Mouse (Mus musculus) embryonic facial prominence, embryonic 14.5 days (tissue): ENCODE data around the gene Pgap3. TPM values are rescaled to one million over a fixed set of nuclear protein-coding genes. Genes with fewer than 3 reads are reported as not detected.

Source experiments
- ATAC-seq: fragments of 200-750 bp; cut with Nextera tagmentation; 2 replicates; pipeline ENCODE4 v1.8.0; 2017; ENCODE audit warnings: low read depth, moderate number of reproducible peaks, moderate TSS enrichment
- DNase-seq: peaks from one replicate; pipeline ENCODE4 v3.0.0-alpha.2; 2015; ENCODE audit warnings: low spot score
- H3K27ac ChIP-seq: fragments of 300-500 bp; sonication (generic); replicated peaks from 2 replicates; pipeline ENCODE4 v1.5.1; 2014; ENCODE audit warnings: low read depth, mild to moderate bottlenecking, low read length, moderate library complexity
- H3K27me3 ChIP-seq: fragments of 300-500 bp; sonication (generic); replicated peaks from 2 replicates; pipeline ENCODE4 v1.6.1; 2014; ENCODE audit warnings: low read length; ENCODE audit not compliant: control insufficient read depth, insufficient read depth
- H3K36me3 ChIP-seq: fragments of 300-500 bp; sonication (generic); 2 replicates; pipeline ENCODE4 v1.6.1; 2014; ENCODE audit warnings: low read length, mixed read lengths; ENCODE audit not compliant: control insufficient read depth, insufficient read depth
- H3K4me1 ChIP-seq: fragments of 300-500 bp; sonication (generic); 2 replicates; pipeline ENCODE4 v1.6.1; 2014; ENCODE audit warnings: antibody characterized with exemption, low read length; ENCODE audit not compliant: control insufficient read depth, insufficient read depth
- H3K4me2 ChIP-seq: fragments of 300-500 bp; sonication (generic); 2 replicates; pipeline ENCODE4 v1.6.1; 2014; ENCODE audit warnings: low read depth, mild to moderate bottlenecking, low read length, moderate library complexity, mixed read lengths
- H3K4me3 ChIP-seq: fragments of 300-500 bp; sonication (generic); 2 replicates; pipeline ENCODE4 v1.5.1; 2014; ENCODE audit warnings: low read depth, mild to moderate bottlenecking, low read length
- H3K9ac ChIP-seq: fragments of 300-500 bp; sonication (generic); 2 replicates; pipeline ENCODE4 v1.6.1; 2014; ENCODE audit warnings: low read depth, mild to moderate bottlenecking, low read length, moderate library complexity, mixed read lengths
- H3K9me3 ChIP-seq: fragments of 300-500 bp; sonication (generic); 2 replicates; pipeline ENCODE4 v1.6.1; 2016; ENCODE audit warnings: low read length; ENCODE audit not compliant: control insufficient read depth
- WGBS: fragments of 180-500 bp; shearing (Covaris S2); extraction: QIAGEN DNeasy Blood & Tissue Kit; methylation state at CpG from one replicate; pipeline ENCODE4 v1.1.7; 2014; 5-methylcytosine and 5-hydroxymethylcytosine counted together
- polyA plus RNA-seq: library from polyadenylated mRNA; unstranded; fragments of >200 nt; fragmentation: Nextera tagmentation; extraction: Ambion mirVana; gene quantifications from 2 replicates; pipeline ENCODE4 v1.2.1, GENCODE M21; 2014

Gene Pgap3
- polyA plus RNA-seq, 1 experiment from 2014 or later, result 9.3 TPM

- Histone ChIP-seq H3K27me3 (no peaks in the 10 kb centered on the region), H3K4me1 (peaks cover 10% of the 10 kb centered on the region), H3K9me3 (no peaks in the 10 kb centered on the region), H3K4me3 (no peak overlapping the region), H3K27ac (no peak overlapping the region; the same call in 1 of the 2 replicates), H3K9ac (no peak overlapping the region), H3K4me2 (no peak overlapping the region), H3K36me3 (peaks cover 46% of the 10 kb centered on the region)
- ATAC-seq, result 0 out of 2 replicates have a peak, but pooled peaks have one; percentile 31
- 63% methylated on average over 3 of the region's 6 CpGs for WGBS
- DNase-seq, result peak; percentile 30
Measured at GRCm38 (mm10) chr11:98418273-98418672, 18.0 kb upstream of the Pgap3 start.

GRCm38 (mm10) chr11:98417074-98417473 is 16.8 kb upstream of the Pgap3 start:
- H3K9ac ChIP-seq, result no peak overlapping the region
- WGBS, result 71% methylated on average over 1 of the region's 1 CpGs
- ATAC-seq, result no peak

GRCm38 (mm10) chr11:98414162-98414561 is 13.9 kb upstream of the Pgap3 start:
- H3K9me3 ChIP-seq, result no peaks in the 10 kb centered on the region
- no peak overlapping the region for H3K27ac ChIP-seq
- H3K36me3 ChIP-seq, result peaks cover 8% of the 10 kb centered on the region; the same call in 1 of the 2 replicates
- peak overlapping the region; percentile 73 for H3K4me2 ChIP-seq
- H3K27me3 ChIP-seq, result no peaks in the 10 kb centered on the region
- H3K4me3 ChIP-seq, result peak overlapping the region; percentile 95
- no peak for DNase-seq
- peaks cover 19% of the 10 kb centered on the region for H3K4me1 ChIP-seq
- no peak for ATAC-seq
- H3K9ac ChIP-seq, result peak overlapping the region; percentile 92
- WGBS, result 13% methylated on average over 1 of the region's 2 CpGs

More at GRCm38 (mm10) chr11:98417074-98417473, 16.8 kb upstream of the Pgap3 start:
- Histone ChIP-seq H3K4me3 (no peak overlapping the region), H3K4me2 (no peak overlapping the region), H3K27ac (no peak overlapping the region), H3K27me3 (no peaks in the 10 kb centered on the region), H3K9me3 (no peaks in the 10 kb centered on the region), H3K36me3 (peaks cover 34% of the 10 kb centered on the region), H3K4me1 (peaks cover 10% of the 10 kb centered on the region)
- no peak for DNase-seq

GRCm38 (mm10) chr11:98413731-98414130 is 13.4 kb upstream of the Pgap3 start:
- WGBS, result 13% methylated on average over 7 of the region's 7 CpGs
- DNase-seq (no peak), ATAC-seq (no peak)
- Histone ChIP-seq H3K9ac (peak overlapping the region; percentile 92), H3K4me2 (peak overlapping the region; percentile 73), H3K9me3 (no peaks in the 10 kb centered on the region), H3K36me3 (0 out of 2 replicates have a peak, but pooled peaks cover 4% of the 10 kb centered on the region), H3K4me1 (peaks cover 23% of the 10 kb centered on the region), H3K27me3 (no peaks in the 10 kb centered on the region), H3K27ac (peak overlapping the region; percentile 98; the same call in 1 of the 2 replicates), H3K4me3 (peak overlapping the region; percentile 95)

- peak overlapping the region; percentile 95 for H3K4me3 ChIP-seq
- peaks cover 24% of the 10 kb centered on the region for H3K4me1 ChIP-seq
- ATAC-seq, result peak; percentile 69
- DNase-seq, result peak; percentile 81
- 0 out of 2 replicates have a peak, but pooled peaks cover 4% of the 10 kb centered on the region for H3K36me3 ChIP-seq
- peak overlapping the region; percentile 92 for H3K9ac ChIP-seq
- H3K27me3 ChIP-seq, result no peaks in the 10 kb centered on the region
- WGBS, result 0% methylated on average over 21 of the region's 40 CpGs
- H3K27ac ChIP-seq, result peak overlapping the region; percentile 98
- no peaks in the 10 kb centered on the region for H3K9me3 ChIP-seq
- peak overlapping the region; percentile 73 for H3K4me2 ChIP-seq
Measured at GRCm38 (mm10) chr11:98412797-98413301, 12.6 kb upstream of the Pgap3 start.

- no peaks in the 10 kb centered on the region for H3K9me3 ChIP-seq
- peak within 1 kb of the TSS; percentile 73 for H3K4me2 ChIP-seq
- ATAC-seq (peak; percentile 90), DNase-seq (peak; percentile 94)
- H3K36me3 ChIP-seq, result 0 out of 2 replicates have a peak, but pooled peaks cover 4% of the 10 kb centered on the region
- peaks cover 24% of the 10 kb centered on the region for H3K4me1 ChIP-seq
- WGBS, result 0% methylated on average over 14 of the region's 49 CpGs
- H3K4me3 ChIP-seq, result peak within 1 kb of the TSS; percentile 95
- no peaks in the 10 kb centered on the region for H3K27me3 ChIP-seq
- peak within 1 kb of the TSS; percentile 92 for H3K9ac ChIP-seq
- peak within 1 kb of the TSS; percentile 98 for H3K27ac ChIP-seq
Measured at GRCm38 (mm10) chr11:98412273-98412796, 12.0 kb upstream of the Pgap3 start, which contains the start of gene Erbb2. TSS of gene Erbb2 (plus strand) at chr11:98412470.

- peak overlapping the region; percentile 71 for H3K27ac ChIP-seq
- peak; percentile 42 for ATAC-seq
- H3K4me3 ChIP-seq, result peak overlapping the region; percentile 18
- peak overlapping the region; percentile 35 for H3K4me2 ChIP-seq
- H3K9me3 ChIP-seq, result no peaks in the 10 kb centered on the region
- no peaks in the 10 kb centered on the region for H3K27me3 ChIP-seq
- H3K9ac ChIP-seq, result peak overlapping the region; percentile 48
- under 1% methylated on average over 8 of the region's 10 CpGs for WGBS
- DNase-seq, result peak; percentile 75
- H3K36me3 ChIP-seq, result no peaks in the 10 kb centered on the region
- H3K4me1 ChIP-seq, result peaks cover 21% of the 10 kb centered on the region
Measured at GRCm38 (mm10) chr11:98409341-98409822, 9.1 kb upstream of the Pgap3 start.

GRCm38 (mm10) chr11:98408872-98409271 is 8.6 kb upstream of the Pgap3 start:
- Histone ChIP-seq H3K36me3 (no peaks in the 10 kb centered on the region), H3K4me3 (peak overlapping the region; percentile 18), H3K4me1 (peaks cover 18% of the 10 kb centered on the region), H3K27ac (peak overlapping the region; percentile 71), H3K9me3 (no peaks in the 10 kb centered on the region), H3K27me3 (no peaks in the 10 kb centered on the region), H3K4me2 (peak overlapping the region; percentile 35), H3K9ac (peak overlapping the region; percentile 48)
- WGBS, result 48% methylated on average over 8 of the region's 8 CpGs
- DNase-seq (no peak), ATAC-seq (no peak)
